Mouse (Mus musculus) intestine, embryonic 15.5 days (tissue): Measurements from ENCODE around the gene Ppfibp1. TPM values are rescaled to one million over a fixed set of nuclear protein-coding genes. Genes with fewer than 3 reads are reported as not detected.

Experiments
- ATAC-seq: fragments of 200-750 bp; cut with Nextera tagmentation; 2 replicates; pipeline ENCODE4 v1.8.0; 2017; ENCODE audit warnings: moderate TSS enrichment, moderate library complexity
- H3K27ac ChIP-seq: fragments of 300-500 bp; sonication (generic); 2 replicates; pipeline ENCODE4 v1.5.1; 2015; ENCODE audit warnings: mild to moderate bottlenecking, inconsistent platforms
- H3K27me3 ChIP-seq: fragments of 300-500 bp; sonication (generic); replicated peaks from 2 replicates; pipeline ENCODE4 v1.6.1; 2015; ENCODE audit warnings: inconsistent platforms
- H3K36me3 ChIP-seq: fragments of 300-500 bp; sonication (generic); 2 replicates; pipeline ENCODE4 v1.6.1; 2015; ENCODE audit warnings: inconsistent platforms
- H3K4me1 ChIP-seq: fragments of 300-500 bp; sonication (generic); replicated peaks from 2 replicates; pipeline ENCODE4 v1.6.1; 2015; ENCODE audit warnings: inconsistent platforms
- H3K4me2 ChIP-seq: fragments of 300-500 bp; sonication (generic); replicated peaks from 2 replicates; pipeline ENCODE4 v1.6.1; 2015; ENCODE audit warnings: mild to moderate bottlenecking, inconsistent platforms
- H3K4me3 ChIP-seq: fragments of 300-500 bp; sonication (generic); replicated peaks from 2 replicates; pipeline ENCODE4 v1.5.1; 2015; ENCODE audit warnings: inconsistent platforms
- H3K9ac ChIP-seq: fragments of 300-500 bp; sonication (generic); 2 replicates; pipeline ENCODE4 v1.6.1; 2015; ENCODE audit warnings: inconsistent platforms
- H3K9me3 ChIP-seq: fragments of 300-500 bp; sonication (generic); 2 replicates; pipeline ENCODE4 v1.6.1; 2016; ENCODE audit warnings: inconsistent platforms
- WGBS: fragments of 180-500 bp; shearing (Covaris S2); methylation state at CpG from one replicate; pipeline ENCODE4 v1.1.7; 2015; 5-methylcytosine and 5-hydroxymethylcytosine counted together
- polyA plus RNA-seq: library from polyadenylated mRNA; unstranded; fragments of >200 nt; fragmentation: Nextera tagmentation; extraction: Ambion mirVana; gene quantifications from 2 replicates; pipeline ENCODE4 v1.2.1, GENCODE M21; 2015

The Ppfibp1 gene
- polyA plus RNA-seq, 1 experiment from 2014 or later: 41.5 TPM

- no peaks in the 10 kb centered on the region for H3K36me3 ChIP-seq
- peaks cover 4% of the 10 kb centered on the region; the same call in 1 of the 2 replicates for H3K4me1 ChIP-seq
- ATAC-seq: peak; percentile 65; the same call in 1 of the 2 replicates
- no peak overlapping the region for H3K9ac ChIP-seq
- H3K4me2 ChIP-seq: no peak overlapping the region
- H3K9me3 ChIP-seq: no peaks in the 10 kb centered on the region
- 21% methylated on average over 1 of the region's 1 CpGs for WGBS
- H3K27ac ChIP-seq: no peak overlapping the region
- no peaks in the 10 kb centered on the region for H3K27me3 ChIP-seq
- no peak overlapping the region for H3K4me3 ChIP-seq
These were observed 84.5 kb downstream of the Ppfibp1 start for GRCm38 (mm10) chr6:146972740-146973139.

DNA sequence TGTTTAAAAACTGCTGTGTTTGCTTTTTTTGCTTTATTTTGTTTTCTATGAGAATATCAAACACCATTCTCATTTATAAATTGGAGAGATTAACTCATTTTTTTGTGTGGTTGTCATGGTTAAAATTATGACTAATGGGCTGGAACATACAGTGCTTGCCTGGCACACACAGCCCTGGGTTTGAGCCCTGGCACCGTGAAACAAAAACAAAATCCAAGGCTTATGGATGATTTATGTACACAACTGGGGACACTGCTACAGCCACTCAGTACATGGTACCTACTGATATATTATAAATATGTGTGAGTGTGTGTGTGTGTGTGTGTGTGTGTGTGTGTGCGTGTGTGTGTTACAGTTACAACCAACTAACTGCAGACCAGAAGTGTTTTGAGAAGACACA lies 85.1 kb downstream of the Ppfibp1 start:
- 46% methylated on average over 2 of the region's 2 CpGs for WGBS
- no peaks in the 10 kb centered on the region for H3K9me3 ChIP-seq
- H3K4me3 ChIP-seq: no peak overlapping the region
- H3K27me3 ChIP-seq: no peaks in the 10 kb centered on the region
- H3K4me1 ChIP-seq: peaks cover 4% of the 10 kb centered on the region; the same call in 1 of the 2 replicates
- H3K4me2 ChIP-seq: no peak overlapping the region
- H3K27ac ChIP-seq: no peak overlapping the region
- no peaks in the 10 kb centered on the region for H3K36me3 ChIP-seq
- peak; percentile 35; the same call in 1 of the 2 replicates for ATAC-seq
- no peak overlapping the region for H3K9ac ChIP-seq

- Histone ChIP-seq H3K36me3 (no peaks in the 10 kb centered on the region), H3K27me3 (no peaks in the 10 kb centered on the region), H3K27ac (no peak overlapping the region), H3K4me2 (no peak overlapping the region), H3K4me1 (peaks cover 6% of the 10 kb centered on the region; the same call in 1 of the 2 replicates), H3K9me3 (no peaks in the 10 kb centered on the region), H3K9ac (no peak overlapping the region), H3K4me3 (no peak overlapping the region)
- no peak for ATAC-seq
These were observed 85.5 kb downstream of the Ppfibp1 start for GRCm38 (mm10) chr6:146973830-146974229.

DNA sequence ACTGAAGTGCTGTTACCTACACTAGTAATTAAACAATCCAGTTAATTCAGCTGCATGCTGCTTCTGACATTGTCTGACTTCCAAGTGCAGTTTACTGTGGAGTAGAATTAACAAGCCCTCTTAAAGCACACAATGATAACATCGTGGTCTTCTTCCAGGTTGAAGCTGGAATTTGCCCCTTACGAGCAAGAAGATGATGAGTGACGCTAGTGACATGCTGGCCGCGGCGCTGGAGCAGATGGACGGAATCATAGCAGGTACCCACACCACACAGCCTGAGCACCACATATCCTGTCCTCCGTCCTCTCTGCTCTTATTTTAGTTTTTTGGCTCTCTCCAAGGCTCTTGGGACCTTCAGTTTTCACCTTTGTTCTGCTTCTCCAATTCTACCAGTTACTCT lies 88.2 kb downstream of the Ppfibp1 start:
- ATAC-seq: no peak
- WGBS: 84% methylated on average over 8 of the region's 8 CpGs
- Histone ChIP-seq H3K4me3 (no peak overlapping the region), H3K9me3 (no peaks in the 10 kb centered on the region), H3K27me3 (no peaks in the 10 kb centered on the region), H3K4me2 (no peak overlapping the region), H3K27ac (no peak overlapping the region), H3K9ac (no peak overlapping the region), H3K36me3 (no peaks in the 10 kb centered on the region), H3K4me1 (peaks cover 18% of the 10 kb centered on the region)

- Histone ChIP-seq H3K4me2 (no peak overlapping the region), H3K9ac (no peak overlapping the region), H3K4me3 (no peak overlapping the region), H3K27ac (0 out of 2 replicates have a peak overlapping the region, but pooled peaks have one; percentile 54), H3K9me3 (no peaks in the 10 kb centered on the region), H3K36me3 (no peaks in the 10 kb centered on the region), H3K27me3 (no peaks in the 10 kb centered on the region), H3K4me1 (peaks cover 14% of the 10 kb centered on the region)
- WGBS: 26% methylated on average over 5 of the region's 5 CpGs
- peak; percentile 55 for ATAC-seq
These were observed 90.4 kb downstream of the Ppfibp1 start for GRCm38 (mm10) chr6:146978691-146979114.

DNA sequence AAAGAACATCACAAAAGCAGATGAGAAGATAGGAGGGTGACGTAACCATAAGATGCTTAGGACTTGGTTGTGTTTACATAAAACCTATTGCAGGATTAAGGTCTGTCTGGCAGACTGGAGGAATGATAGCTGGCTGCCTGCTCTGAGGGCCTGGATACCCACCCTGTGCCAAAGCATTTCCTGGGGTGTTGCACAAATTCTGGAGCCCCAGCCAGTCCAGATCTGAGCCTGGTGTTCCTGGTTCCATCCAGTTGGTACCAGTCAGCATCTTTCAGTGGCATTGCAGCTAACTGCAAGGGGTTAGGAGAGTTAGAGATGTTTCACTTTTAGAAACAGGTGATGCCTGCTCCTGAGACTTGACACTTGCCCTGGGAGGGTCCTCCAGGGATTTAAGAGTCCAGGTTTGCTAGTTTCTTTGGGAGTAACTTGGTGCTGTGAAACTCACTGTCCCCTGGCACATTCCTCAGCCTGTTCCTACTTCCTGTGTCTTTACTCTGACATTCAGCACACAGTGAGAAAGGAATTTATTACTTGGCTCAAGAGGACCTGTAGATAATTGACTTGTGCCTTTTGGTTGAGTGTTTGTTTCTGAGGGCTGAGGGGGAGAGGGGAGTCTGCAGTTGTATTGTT lies 90.9 kb downstream of the Ppfibp1 start:
- Histone ChIP-seq H3K36me3 (no peaks in the 10 kb centered on the region), H3K4me2 (no peak overlapping the region), H3K9me3 (no peaks in the 10 kb centered on the region), H3K4me3 (no peak overlapping the region), H3K4me1 (peaks cover 14% of the 10 kb centered on the region), H3K27ac (peak overlapping the region; percentile 54), H3K27me3 (no peaks in the 10 kb centered on the region), H3K9ac (no peak overlapping the region)
- ATAC-seq: peak; percentile 52
- WGBS: 35% methylated on average over 1 of the region's 1 CpGs

GRCm38 (mm10) chr6:146979953-146980352 lies 91.7 kb downstream of the Ppfibp1 start:
- Histone ChIP-seq H3K4me1 (peaks cover 14% of the 10 kb centered on the region), H3K27ac (peak overlapping the region; percentile 54), H3K9me3 (no peaks in the 10 kb centered on the region), H3K36me3 (no peaks in the 10 kb centered on the region), H3K4me3 (no peak overlapping the region), H3K9ac (no peak overlapping the region), H3K27me3 (no peaks in the 10 kb centered on the region), H3K4me2 (no peak overlapping the region)
- WGBS: 26% methylated on average over 3 of the region's 3 CpGs
- ATAC-seq: peak; percentile 37; the same call in 1 of the 2 replicates

DNA sequence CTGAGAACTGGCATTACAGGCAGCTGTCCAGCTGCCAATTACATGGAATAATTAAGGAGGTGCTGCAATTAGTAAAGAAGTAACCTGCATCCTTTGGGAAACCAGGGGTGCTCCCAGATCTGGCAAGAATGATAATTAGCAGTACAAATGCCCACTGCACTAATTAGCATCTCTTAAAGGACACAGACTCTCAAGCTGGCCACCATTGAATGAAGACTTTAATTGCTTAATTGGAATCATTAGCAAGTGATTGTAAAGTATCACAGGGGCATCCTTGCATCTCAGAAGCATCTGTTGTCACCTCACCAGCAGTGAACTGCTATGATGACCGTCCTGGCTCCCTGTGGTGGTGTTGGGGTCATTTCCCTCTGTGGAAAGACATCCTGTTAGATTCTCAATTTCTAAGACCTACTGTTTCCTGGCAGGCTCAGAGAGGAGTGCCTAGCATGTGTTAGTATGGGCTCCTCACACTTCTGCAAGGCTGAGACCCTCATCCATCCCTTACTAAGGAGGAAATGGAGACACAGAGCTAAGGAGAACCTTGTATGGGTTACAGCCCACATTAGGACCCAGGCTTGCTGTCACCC lies 93.1 kb downstream of the Ppfibp1 start:
- Histone ChIP-seq H3K9me3 (no peaks in the 10 kb centered on the region), H3K4me3 (no peak overlapping the region), H3K27me3 (no peaks in the 10 kb centered on the region), H3K9ac (no peak overlapping the region), H3K27ac (no peak overlapping the region), H3K4me1 (peaks cover 14% of the 10 kb centered on the region), H3K4me2 (no peak overlapping the region), H3K36me3 (no peaks in the 10 kb centered on the region)
- WGBS: 75% methylated on average over 1 of the region's 1 CpGs
- no peak for ATAC-seq

GRCm38 (mm10) chr6:146984569-146984968 lies 96.3 kb downstream of the Ppfibp1 start:
- Histone ChIP-seq H3K9me3 (no peaks in the 10 kb centered on the region), H3K9ac (no peak overlapping the region), H3K4me3 (no peak overlapping the region), H3K4me1 (peaks cover 6% of the 10 kb centered on the region), H3K27ac (no peak overlapping the region), H3K27me3 (no peaks in the 10 kb centered on the region), H3K36me3 (no peaks in the 10 kb centered on the region), H3K4me2 (no peak overlapping the region)
- ATAC-seq: 0 out of 2 replicates have a peak, but pooled peaks have one; percentile 18
- WGBS: 66% methylated on average over 3 of the region's 3 CpGs

DNA sequence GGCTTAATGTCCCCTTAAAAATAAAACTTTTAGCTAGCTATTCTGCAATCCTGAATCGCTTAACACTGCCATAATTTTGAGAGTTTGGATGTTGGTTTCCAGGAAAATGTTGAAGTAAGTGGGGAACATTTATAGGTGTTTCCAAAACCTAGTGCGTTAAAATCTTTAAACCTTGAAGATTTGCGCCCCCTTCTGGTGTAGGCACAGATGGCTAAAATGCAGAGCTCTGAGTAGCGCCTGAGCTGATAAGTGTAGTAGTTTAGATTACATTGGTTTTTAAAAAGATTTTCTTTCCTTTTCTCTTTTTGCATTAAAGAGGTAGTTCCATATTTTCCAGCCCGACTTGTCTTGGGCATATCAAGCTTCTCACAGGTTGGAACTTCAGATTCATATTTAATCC lies 105.9 kb downstream of the Ppfibp1 start:
- Histone ChIP-seq H3K27ac (no peak overlapping the region), H3K9ac (no peak overlapping the region), H3K27me3 (no peaks in the 10 kb centered on the region), H3K36me3 (no peaks in the 10 kb centered on the region), H3K4me1 (no peaks in the 10 kb centered on the region), H3K4me3 (no peak overlapping the region), H3K4me2 (no peak overlapping the region), H3K9me3 (no peaks in the 10 kb centered on the region)
- ATAC-seq: no peak
- 47% methylated on average over 5 of the region's 5 CpGs for WGBS

DNA sequence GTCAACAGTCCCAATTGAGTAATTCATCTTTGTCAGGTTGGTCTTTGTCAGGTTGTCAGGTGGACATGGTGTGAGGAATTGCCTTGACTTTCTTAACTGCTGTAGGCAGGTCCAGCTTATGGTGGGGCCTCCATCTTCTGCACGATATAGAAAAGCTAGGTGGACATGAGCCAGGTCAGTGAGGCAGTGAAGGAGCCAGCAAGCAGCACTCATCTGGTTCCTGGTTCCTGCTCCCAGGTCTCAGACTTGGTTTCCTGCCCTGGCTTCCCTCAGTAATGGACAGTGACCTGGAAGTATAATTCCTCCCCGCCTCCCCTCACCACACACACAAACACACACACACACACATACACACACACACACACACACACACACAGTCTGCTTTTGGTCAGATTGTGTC lies 107.1 kb downstream of the Ppfibp1 start:
- no peak overlapping the region for H3K4me3 ChIP-seq
- no peaks in the 10 kb centered on the region for H3K9me3 ChIP-seq
- WGBS: 81% methylated on average over 2 of the region's 2 CpGs
- no peaks in the 10 kb centered on the region for H3K4me1 ChIP-seq
- 0 out of 2 replicates have a peak, but pooled peaks cover 3% of the 10 kb centered on the region for H3K36me3 ChIP-seq
- H3K4me2 ChIP-seq: no peak overlapping the region
- ATAC-seq: no peak
- no peak overlapping the region for H3K9ac ChIP-seq
- no peaks in the 10 kb centered on the region for H3K27me3 ChIP-seq
- no peak overlapping the region for H3K27ac ChIP-seq

GRCm38 (mm10) chr6:146995878-146996277 lies 107.6 kb downstream of the Ppfibp1 start:
- Histone ChIP-seq H3K4me3 (no peak overlapping the region), H3K27me3 (no peaks in the 10 kb centered on the region), H3K4me2 (no peak overlapping the region), H3K9ac (no peak overlapping the region), H3K27ac (no peak overlapping the region), H3K9me3 (no peaks in the 10 kb centered on the region), H3K36me3 (0 out of 2 replicates have a peak, but pooled peaks cover 3% of the 10 kb centered on the region), H3K4me1 (no peaks in the 10 kb centered on the region)
- ATAC-seq: no peak
- 93% methylated on average over 6 of the region's 6 CpGs for WGBS

GRCm38 (mm10) chr6:146997006-146997405 lies 108.7 kb downstream of the Ppfibp1 start:
- H3K9ac ChIP-seq: no peak overlapping the region
- 0 out of 2 replicates have a peak, but pooled peaks cover 6% of the 10 kb centered on the region for H3K36me3 ChIP-seq
- no peaks in the 10 kb centered on the region for H3K9me3 ChIP-seq
- no peak overlapping the region for H3K4me2 ChIP-seq
- ATAC-seq: peak; percentile 82
- H3K4me3 ChIP-seq: no peak overlapping the region
- no peaks in the 10 kb centered on the region for H3K27me3 ChIP-seq
- WGBS: 63% methylated on average over 6 of the region's 6 CpGs
- H3K27ac ChIP-seq: no peak overlapping the region
- H3K4me1 ChIP-seq: no peaks in the 10 kb centered on the region
